Mouse (Mus musculus) forebrain, embryonic 13.5 days (tissue): ENCODE measurements around the gene Sesn2. TPM values are rescaled to one million over a fixed set of nuclear protein-coding genes. Genes with fewer than 3 reads are reported as not detected.
A peak's percentile ranks its signal among the peaks of the same experiment; 100 is the strongest.

Experiments
- ATAC-seq: fragments of 200-750 bp; cut with Nextera tagmentation; 2 replicates; pipeline ENCODE4 v1.8.0; 2017
- H3K27ac ChIP-seq: fragments of 300-500 bp; sonication (generic); 2 replicates; pipeline ENCODE4 v1.5.1; 2015; ENCODE audit warnings: inconsistent platforms, mild to moderate bottlenecking, moderate library complexity
- H3K27me3 ChIP-seq: fragments of 300-500 bp; sonication (generic); 2 replicates; pipeline ENCODE4 v1.6.1; 2015; ENCODE audit warnings: mild to moderate bottlenecking, inconsistent platforms
- H3K36me3 ChIP-seq: fragments of 300-500 bp; sonication (generic); 2 replicates; pipeline ENCODE4 v1.6.1; 2015; ENCODE audit warnings: mild to moderate bottlenecking, inconsistent platforms; ENCODE audit not compliant: poor library complexity, severe bottlenecking
- H3K4me1 ChIP-seq: fragments of 300-500 bp; sonication (generic); 2 replicates; pipeline ENCODE4 v1.6.1; 2015; ENCODE audit warnings: inconsistent platforms
- H3K4me2 ChIP-seq: fragments of 300-500 bp; sonication (generic); 2 replicates; pipeline ENCODE4 v1.6.1; 2015; ENCODE audit warnings: inconsistent platforms, mild to moderate bottlenecking, moderate library complexity
- H3K4me3 ChIP-seq: fragments of 300-500 bp; sonication (generic); 2 replicates; pipeline ENCODE4 v1.5.1; 2015; ENCODE audit warnings: mild to moderate bottlenecking, inconsistent platforms
- H3K9ac ChIP-seq: fragments of 300-500 bp; sonication (generic); 2 replicates; pipeline ENCODE4 v1.6.1; 2015; ENCODE audit warnings: mild to moderate bottlenecking, inconsistent platforms
- H3K9me3 ChIP-seq: fragments of 300-500 bp; sonication (generic); replicated peaks from 2 replicates; pipeline ENCODE4 v1.6.1; 2016; ENCODE audit warnings: inconsistent platforms
- WGBS: fragments of 180-500 bp; shearing (Covaris S2); methylation state at CpG from one replicate; pipeline ENCODE4 v1.1.7; 2015; 5-methylcytosine and 5-hydroxymethylcytosine counted together
- polyA plus RNA-seq: library from polyadenylated mRNA; unstranded; fragments of >200 nt; fragmentation: Nextera tagmentation; extraction: Ambion mirVana; gene quantifications from 2 replicates; pipeline ENCODE4 v1.2.1, GENCODE M21; 2015

Sesn2 gene
- polyA plus RNA-seq, 1 experiment from 2014 or later: 6.3 TPM

DNA sequence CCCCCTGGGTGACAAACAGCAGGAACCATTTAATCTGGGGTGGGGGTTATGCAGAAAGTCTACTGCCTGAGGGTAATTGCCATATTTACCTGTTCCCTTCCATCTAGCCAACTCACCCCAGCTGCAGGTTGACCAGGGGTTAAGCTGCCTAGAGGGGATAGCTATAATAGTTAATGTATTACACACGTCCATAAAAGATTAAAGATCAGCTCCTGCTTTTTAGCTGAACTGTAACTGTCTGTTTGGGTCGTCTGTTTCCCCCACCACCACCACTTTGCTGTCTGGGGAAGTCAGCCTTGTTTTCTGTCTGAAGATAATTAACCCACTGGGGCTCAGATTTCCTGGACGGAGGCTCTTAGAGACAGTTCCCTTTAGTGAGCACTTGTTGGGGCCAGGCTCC lies 40.4 kb downstream of the Sesn2 start:
- Histone ChIP-seq H3K27ac (no peak overlapping the region), H3K4me3 (no peak overlapping the region), H3K4me1 (no peaks in the 10 kb centered on the region), H3K27me3 (no peaks in the 10 kb centered on the region), H3K9me3 (no peaks in the 10 kb centered on the region), H3K9ac (no peak overlapping the region), H3K36me3 (no peaks in the 10 kb centered on the region), H3K4me2 (no peak overlapping the region)
- 21% methylated on average over 3 of the region's 3 CpGs for WGBS
- ATAC-seq: no peak

DNA sequence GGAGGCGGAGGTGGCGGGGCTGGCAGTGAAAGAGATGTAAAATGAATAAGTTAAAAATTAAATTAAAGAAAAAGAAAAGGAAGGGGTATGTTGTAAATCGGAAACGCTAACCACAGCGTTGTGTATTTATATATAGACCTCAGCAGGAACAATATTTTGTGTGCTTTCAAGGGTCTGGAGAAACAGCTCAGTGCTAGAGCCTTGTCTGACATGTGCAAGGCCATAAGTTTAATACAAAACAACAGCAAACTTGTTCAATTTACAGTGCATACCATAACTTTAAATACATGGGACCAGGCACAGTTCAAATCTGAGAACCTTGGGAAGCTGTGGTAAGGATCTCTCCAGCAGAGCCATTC lies 46.1 kb downstream of the Sesn2 start:
- Histone ChIP-seq H3K9ac (peak overlapping the region; percentile 80; the same call in 1 of the 2 replicates), H3K27me3 (no peaks in the 10 kb centered on the region), H3K4me1 (peaks cover 24% of the 10 kb centered on the region), H3K4me2 (peak overlapping the region; percentile 88), H3K27ac (no peak overlapping the region), H3K9me3 (no peaks in the 10 kb centered on the region), H3K36me3 (peaks cover 22% of the 10 kb centered on the region), H3K4me3 (peak overlapping the region; percentile 84)
- WGBS: 5% methylated on average over 5 of the region's 5 CpGs
- peak; percentile 44 for ATAC-seq

DNA sequence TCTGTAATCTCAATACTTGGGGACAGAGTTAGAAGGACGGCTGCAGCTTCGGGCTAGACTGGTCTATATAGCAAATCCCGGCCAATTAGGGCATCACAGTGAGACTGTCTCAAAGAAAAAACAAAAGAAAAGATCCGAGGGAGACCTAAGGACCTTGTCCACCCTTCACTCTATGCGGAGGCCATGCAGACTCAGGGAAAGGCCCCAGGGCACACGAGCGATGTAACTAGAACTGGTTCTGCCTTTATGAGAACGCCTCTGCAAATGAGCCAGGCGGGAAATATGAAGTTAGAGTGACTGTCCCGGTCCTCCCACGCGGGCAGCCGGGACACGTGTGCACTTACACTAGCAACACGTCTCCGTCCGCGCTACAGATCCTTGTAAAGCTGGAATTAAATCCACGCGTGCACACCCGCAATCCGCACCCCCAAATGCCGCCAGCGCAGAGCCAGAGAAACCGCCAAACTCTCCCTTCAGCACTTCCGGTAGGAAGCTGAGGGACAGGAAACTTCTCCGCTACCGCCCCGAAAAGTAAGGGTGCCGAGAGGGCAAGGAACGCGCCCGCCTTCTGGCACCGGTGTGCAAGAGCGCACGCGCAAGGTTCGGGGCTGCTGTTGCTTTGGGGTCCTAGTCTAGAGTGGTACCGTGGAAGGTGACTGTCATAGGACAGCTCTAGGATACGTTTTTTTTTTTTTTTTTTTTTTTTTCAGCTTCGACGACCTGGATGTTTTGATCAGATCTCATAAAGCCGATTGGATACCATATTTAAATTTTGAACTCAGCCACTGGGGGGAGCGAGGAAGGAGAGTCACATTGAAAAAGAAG lies 46.7 kb downstream of the Sesn2 start, which contains the start of gene Med18:
Gene Med18, minus strand, starts transcription at position 492 of the 825 bp plus-strand sequence.
- Histone ChIP-seq H3K36me3 (peaks cover 25% of the 10 kb centered on the region), H3K27ac (peak within 1 kb of the TSS; percentile 53; the same call in 1 of the 2 replicates), H3K4me2 (peak within 1 kb of the TSS; percentile 88), H3K27me3 (no peaks in the 10 kb centered on the region), H3K9me3 (no peaks in the 10 kb centered on the region), H3K4me3 (peak within 1 kb of the TSS; percentile 84), H3K4me1 (peaks cover 24% of the 10 kb centered on the region), H3K9ac (peak within 1 kb of the TSS; percentile 80)
- WGBS: under 1% methylated on average over 44 of the region's 44 CpGs
- ATAC-seq: peak; percentile 98

DNA sequence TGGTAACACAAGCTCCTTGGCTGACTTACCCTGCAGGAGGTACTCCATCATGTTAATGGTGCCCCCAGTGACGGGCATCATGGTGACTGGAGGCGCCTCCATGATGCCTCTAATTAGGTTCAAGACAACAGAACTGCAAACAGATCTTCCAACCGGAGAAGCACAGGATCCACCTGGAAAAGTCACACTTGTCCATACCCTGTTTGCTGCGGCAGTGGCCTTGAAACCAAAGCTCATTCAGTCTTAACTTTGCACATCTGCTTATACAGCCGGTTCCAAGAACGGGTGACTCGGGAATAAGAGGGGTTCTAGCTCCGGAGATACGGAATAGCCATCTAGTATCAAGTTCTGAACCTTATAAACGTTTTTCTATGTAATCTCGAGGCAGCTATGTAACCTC lies 47.5 kb downstream of the Sesn2 start:
- WGBS: 13% methylated on average over 11 of the region's 11 CpGs
- peak overlapping the region; percentile 80 for H3K9ac ChIP-seq
- ATAC-seq: no peak
- no peak overlapping the region for H3K27ac ChIP-seq
- peak overlapping the region; percentile 84 for H3K4me3 ChIP-seq
- H3K4me2 ChIP-seq: peak overlapping the region; percentile 88
- H3K27me3 ChIP-seq: no peaks in the 10 kb centered on the region
- peaks cover 24% of the 10 kb centered on the region for H3K4me1 ChIP-seq
- H3K9me3 ChIP-seq: no peaks in the 10 kb centered on the region
- peaks cover 32% of the 10 kb centered on the region for H3K36me3 ChIP-seq

DNA sequence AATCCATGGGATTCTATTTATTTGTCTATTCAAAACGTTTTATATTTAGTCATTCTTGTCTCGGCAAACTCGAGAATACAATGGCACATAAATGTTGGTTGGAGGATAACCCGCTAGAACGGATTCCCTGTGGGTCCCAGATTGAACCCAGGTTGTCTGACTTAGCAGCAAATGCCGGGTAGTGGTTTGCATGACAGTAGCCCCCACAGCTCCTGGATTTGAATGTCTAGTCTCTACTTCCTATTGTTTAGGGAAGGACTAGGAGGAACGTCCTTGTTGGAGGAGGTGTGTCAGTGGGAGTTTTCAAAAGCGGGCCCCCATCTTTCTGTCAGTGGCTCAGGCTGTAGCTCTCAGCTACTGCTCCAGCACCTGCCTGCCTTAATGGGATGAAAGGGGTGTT lies 50.1 kb downstream of the Sesn2 start:
- Histone ChIP-seq H3K27me3 (no peaks in the 10 kb centered on the region), H3K27ac (no peak overlapping the region), H3K9ac (no peak overlapping the region), H3K36me3 (peaks cover 44% of the 10 kb centered on the region), H3K4me2 (no peak overlapping the region), H3K9me3 (no peaks in the 10 kb centered on the region), H3K4me3 (no peak overlapping the region), H3K4me1 (peaks cover 24% of the 10 kb centered on the region)
- 87% methylated on average over 8 of the region's 8 CpGs for WGBS
- ATAC-seq: no peak

DNA sequence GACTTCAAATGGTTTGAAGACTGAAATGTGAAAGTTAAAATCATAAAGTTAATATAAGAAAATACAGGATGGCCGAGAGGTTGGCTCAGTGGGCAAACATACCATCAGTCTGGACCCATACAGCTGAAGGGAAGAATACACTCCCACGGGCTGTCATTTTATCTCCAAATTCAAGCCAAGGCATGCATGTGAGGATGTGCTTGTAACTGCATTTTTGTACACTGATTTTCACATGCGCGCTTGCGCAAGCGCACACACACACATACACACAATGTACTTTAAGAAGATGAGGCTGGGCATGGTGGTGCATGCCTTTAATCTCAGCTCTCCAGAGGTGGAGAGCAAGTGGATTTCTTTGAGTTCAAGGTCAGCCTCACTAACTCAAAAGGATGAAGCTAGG lies 54.7 kb downstream of the Sesn2 start:
- WGBS: 97% methylated on average over 6 of the region's 6 CpGs
- Histone ChIP-seq H3K4me2 (no peak overlapping the region), H3K27me3 (no peaks in the 10 kb centered on the region), H3K27ac (no peak overlapping the region), H3K9me3 (no peaks in the 10 kb centered on the region), H3K36me3 (peaks cover 35% of the 10 kb centered on the region), H3K4me3 (no peak overlapping the region), H3K4me1 (no peaks in the 10 kb centered on the region), H3K9ac (no peak overlapping the region)
- no peak for ATAC-seq

DNA sequence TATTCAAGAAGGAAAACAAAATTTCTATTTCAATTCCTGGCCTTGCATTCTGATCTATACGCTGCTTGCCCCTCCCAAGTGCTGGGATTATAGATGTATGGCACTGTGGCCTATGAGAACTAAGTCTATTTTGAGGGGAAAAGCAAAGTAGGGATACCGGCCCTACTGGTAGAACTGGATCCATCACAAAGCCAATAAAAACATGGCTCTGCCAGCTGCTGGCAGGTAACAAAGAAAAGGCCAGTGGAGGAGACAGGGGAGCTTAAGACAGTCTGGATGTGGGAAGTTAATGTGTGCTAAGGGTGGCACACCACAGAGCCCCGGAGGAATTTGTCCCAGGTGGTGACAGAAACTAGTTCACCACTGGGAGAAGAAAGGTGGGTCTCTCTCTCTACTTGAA lies 55.2 kb downstream of the Sesn2 start:
- H3K36me3 ChIP-seq: peaks cover 31% of the 10 kb centered on the region
- H3K4me3 ChIP-seq: no peak overlapping the region
- no peak for ATAC-seq
- H3K9me3 ChIP-seq: no peaks in the 10 kb centered on the region
- H3K27ac ChIP-seq: no peak overlapping the region
- H3K9ac ChIP-seq: no peak overlapping the region
- no peaks in the 10 kb centered on the region for H3K27me3 ChIP-seq
- 84% methylated on average over 3 of the region's 3 CpGs for WGBS
- H3K4me2 ChIP-seq: no peak overlapping the region
- no peaks in the 10 kb centered on the region for H3K4me1 ChIP-seq

DNA sequence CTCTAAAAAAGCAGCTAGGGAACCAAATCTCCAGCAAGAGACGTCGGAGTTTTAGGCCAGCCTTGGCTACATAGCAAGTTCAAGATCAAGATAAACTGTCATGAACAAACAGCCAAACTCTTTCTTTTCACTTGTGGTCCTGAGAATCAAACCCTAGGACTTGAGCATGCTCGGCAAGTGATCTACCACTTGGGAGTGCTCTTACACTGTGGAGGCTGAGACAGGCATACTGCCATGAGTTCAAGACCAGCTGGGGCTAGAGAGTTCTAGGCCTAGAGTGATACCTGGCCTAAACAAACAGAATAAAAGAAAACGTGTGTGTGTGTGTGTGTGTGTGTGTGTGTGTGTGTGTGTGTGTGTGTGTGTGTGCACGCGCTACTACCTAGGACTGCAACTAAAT lies 56.1 kb downstream of the Sesn2 start:
- no peaks in the 10 kb centered on the region for H3K9me3 ChIP-seq
- peaks cover 22% of the 10 kb centered on the region for H3K36me3 ChIP-seq
- H3K4me3 ChIP-seq: no peak overlapping the region
- H3K9ac ChIP-seq: no peak overlapping the region
- no peak overlapping the region for H3K27ac ChIP-seq
- 89% methylated on average over 6 of the region's 6 CpGs for whole genome bisulfite sequencing
- H3K4me1 ChIP-seq: no peaks in the 10 kb centered on the region
- no peak for ATAC-seq
- H3K4me2 ChIP-seq: no peak overlapping the region
- no peaks in the 10 kb centered on the region for H3K27me3 ChIP-seq

DNA sequence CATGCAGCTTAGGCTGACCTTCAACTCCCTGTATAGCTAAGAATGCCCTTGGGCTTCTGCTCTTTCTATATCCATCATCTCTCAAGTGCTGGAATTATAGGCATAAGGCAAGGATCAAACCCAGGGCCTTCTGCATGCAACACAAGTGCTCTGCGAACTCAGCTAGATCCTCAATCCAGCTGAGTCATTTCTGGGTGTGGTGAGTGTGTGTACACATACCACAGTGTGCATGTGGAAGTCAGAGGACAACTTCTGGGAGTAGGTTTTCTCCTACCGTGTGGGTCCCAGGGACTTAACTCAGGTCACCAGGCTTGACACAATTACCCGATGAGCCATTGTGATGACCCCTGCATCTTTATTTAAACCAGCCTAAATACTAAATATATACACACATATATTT lies 60.5 kb downstream of the Sesn2 start:
- H3K9me3 ChIP-seq: no peaks in the 10 kb centered on the region
- no peak overlapping the region for H3K9ac ChIP-seq

DNA sequence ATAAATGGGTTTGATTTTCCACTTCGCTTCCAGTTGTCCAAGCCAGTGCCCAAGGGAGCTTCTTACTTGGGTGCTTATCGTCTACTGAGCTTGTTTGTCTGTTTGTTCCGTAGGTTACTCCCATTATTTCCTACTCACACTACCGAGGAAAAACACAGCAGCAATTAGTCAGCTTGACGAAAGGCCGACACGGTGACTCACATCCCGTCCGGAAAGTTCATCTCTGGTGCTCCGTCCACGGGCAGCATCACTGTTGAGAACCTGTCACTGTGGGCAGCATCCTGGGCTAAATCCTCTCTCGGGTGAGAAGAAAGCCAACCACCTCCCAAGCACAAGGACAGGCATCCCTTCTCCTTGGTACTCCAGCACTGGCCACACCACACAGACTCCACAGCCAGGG lies 64.2 kb downstream of the Sesn2 start:
- Histone ChIP-seq H3K4me1 (no peaks in the 10 kb centered on the region), H3K4me2 (no peak overlapping the region), H3K9me3 (no peaks in the 10 kb centered on the region), H3K27me3 (no peaks in the 10 kb centered on the region), H3K9ac (no peak overlapping the region), H3K27ac (no peak overlapping the region), H3K4me3 (no peak overlapping the region), H3K36me3 (no peaks in the 10 kb centered on the region)
- no peak for ATAC-seq
- WGBS: 85% methylated on average over 12 of the region's 12 CpGs

More for the DNA sequence above, 60.5 kb downstream of the Sesn2 start:
- Histone ChIP-seq H3K4me1 (no peaks in the 10 kb centered on the region), H3K27ac (no peak overlapping the region), H3K36me3 (no peaks in the 10 kb centered on the region), H3K27me3 (no peaks in the 10 kb centered on the region), H3K4me3 (no peak overlapping the region), H3K4me2 (no peak overlapping the region)
- no peak for ATAC-seq
- WGBS: 84% methylated on average over 3 of the region's 3 CpGs

DNA sequence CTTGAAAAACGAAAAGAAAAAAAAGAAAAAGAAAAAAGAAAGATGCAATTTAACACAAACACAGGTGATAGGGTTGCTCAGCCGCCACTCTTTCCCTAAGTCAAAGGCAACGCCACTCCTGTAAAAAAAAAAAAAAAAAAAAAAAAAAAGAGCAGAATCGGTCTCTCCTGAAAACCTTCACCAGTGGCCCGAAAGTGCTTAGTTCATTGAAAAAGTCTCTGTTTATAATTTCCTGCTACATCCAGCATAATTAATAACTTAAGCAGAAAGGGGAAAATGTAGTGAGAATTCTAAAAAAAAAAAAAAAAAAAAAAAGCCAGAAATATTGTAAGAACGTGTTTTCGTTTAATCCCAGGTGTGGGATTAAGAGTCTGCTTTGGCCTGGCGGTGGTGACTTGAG lies 65.8 kb downstream of the Sesn2 start:
- no peaks in the 10 kb centered on the region for H3K36me3 ChIP-seq
- 86% methylated on average over 8 of the region's 8 CpGs for WGBS
- H3K4me1 ChIP-seq: no peaks in the 10 kb centered on the region
- H3K9ac ChIP-seq: no peak overlapping the region
- H3K4me2 ChIP-seq: no peak overlapping the region
- no peak overlapping the region for H3K27ac ChIP-seq
- no peak for ATAC-seq
- no peaks in the 10 kb centered on the region for H3K27me3 ChIP-seq
- no peaks in the 10 kb centered on the region for H3K9me3 ChIP-seq
- H3K4me3 ChIP-seq: no peak overlapping the region
